Comparison of ENCODE assay signal across 8 mouse cellular contexts in the genomic region with DNA sequence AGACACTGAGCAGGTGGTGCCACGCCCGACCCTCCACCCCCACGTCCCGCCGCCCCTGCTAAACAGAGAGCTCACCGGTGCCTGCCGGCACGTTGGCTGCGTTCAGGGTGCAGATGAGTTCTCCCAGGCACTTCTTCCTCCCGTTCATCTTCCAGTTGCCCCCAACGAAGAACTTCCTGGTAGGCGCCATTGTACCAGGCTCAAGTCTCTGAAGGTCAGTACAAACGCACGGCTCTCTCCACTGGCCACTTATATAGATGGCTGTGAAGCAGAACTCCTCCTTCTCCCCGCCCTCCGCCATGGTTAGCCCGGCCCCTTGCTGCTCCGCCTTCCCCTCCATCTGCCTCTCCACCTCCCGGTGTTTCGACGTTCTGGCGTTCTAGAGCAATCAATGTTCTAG. TPM values are rescaled to one million over a fixed set of nuclear protein-coding genes. Genes with fewer than 3 reads are reported as not detected.
DNase-seq lines count a peak whose midpoint lies in the region; ATAC-seq and TF ChIP-seq lines count a peak whose summit lies in the region.

Gene Tpi1 (minus strand): TSS at position 364 of the 400 bp plus-strand sequence.

- no peaks in the 10 kb centered on the region for H3K9me3 ChIP-seq in heart, embryonic 13.5 days
- H3K9me3 ChIP-seq in liver, embryonic 12.5 days (replicated peaks), result no peaks in the 10 kb centered on the region
- no peaks in the 10 kb centered on the region for H3K9me3 ChIP-seq in stomach, embryonic 15.5 days

- peak within 1 kb of the TSS; percentile 76 for H3K4me2 ChIP-seq in heart, embryonic 13.5 days
- peak within 1 kb of the TSS; percentile 94 for H3K4me2 ChIP-seq in liver, embryonic 12.5 days
- peak within 1 kb of the TSS; percentile 79 for H3K4me2 ChIP-seq in stomach, embryonic 15.5 days

- H3K79me2 ChIP-seq in C2C12 (ENCODE audit: control insufficient read depth, insufficient read depth), result peaks cover 38% of the 10 kb centered on the region

- peak within 1 kb of the TSS; percentile 98 for H3K27ac ChIP-seq in heart, embryonic 13.5 days (replicated peaks)
- peak within 1 kb of the TSS; percentile 91 for H3K27ac ChIP-seq in liver, embryonic 12.5 days
- peak within 1 kb of the TSS; percentile 92 for H3K27ac ChIP-seq in stomach, embryonic 15.5 days

- peak within 1 kb of the TSS; percentile 86 for H3ac ChIP-seq in C2C12 (ENCODE audit: control insufficient read depth, insufficient read length, low read depth)

- peak; percentile 76; the same call in 1 of the 2 replicates for TF ChIP-seq POLR2A in brain, embryonic 14.5 days (IDR thresholded peaks at IDR 0.05; ENCODE audit: borderline replicate concordance, extremely low read depth, insufficient read depth, insufficient read length, poor library complexity, severe bottlenecking)

- peak; percentile 95 for DNase-seq in brain, embryonic 14.5 days (ENCODE audit: low read depth)
- peak; percentile 94 for DNase-seq in kidney, postnatal 10 days
- DNase-seq in natural killer cell, adult 2 months (ENCODE audit: low spot score in 2 of 2), result peak; percentile 83 to 85

- WGBS in heart, embryonic 13.5 days, result under 1% methylated on average over 22 of the region's 22 CpGs
- under 1% methylated on average over 22 of the region's 22 CpGs for WGBS in liver, embryonic 12.5 days (ENCODE audit: insufficient replicate concordance)
- under 1% methylated on average over 22 of the region's 22 CpGs for WGBS in stomach, embryonic 15.5 days

- H3K27me3 ChIP-seq in C2C12 (ENCODE audit: control insufficient read depth, insufficient read depth, insufficient read length), result no peaks in the 10 kb centered on the region
- H3K27me3 ChIP-seq in heart, embryonic 13.5 days (replicated peaks), result no peaks in the 10 kb centered on the region
- no peaks in the 10 kb centered on the region for H3K27me3 ChIP-seq in liver, embryonic 12.5 days (replicated peaks)
- no peaks in the 10 kb centered on the region for H3K27me3 ChIP-seq in stomach, embryonic 15.5 days (replicated peaks)

- H3K79me3 ChIP-seq in C2C12 (ENCODE audit: low read depth), result peaks cover 31% of the 10 kb centered on the region

- H3K36me3 ChIP-seq in C2C12 (ENCODE audit: control insufficient read depth, insufficient read depth), result peaks cover 68% of the 10 kb centered on the region
- H3K36me3 ChIP-seq in heart, embryonic 13.5 days, result peaks cover 70% of the 10 kb centered on the region
- H3K36me3 ChIP-seq in liver, embryonic 12.5 days, result peaks cover 72% of the 10 kb centered on the region
- H3K36me3 ChIP-seq in stomach, embryonic 15.5 days, result peaks cover 39% of the 10 kb centered on the region

- peak; percentile 87 for ATAC-seq in erythroid progenitor cell, adult 5-6 weeks (replicated peaks; ENCODE audit: low FRiP score, poor library complexity, severe bottlenecking)
- peak; percentile 75 for ATAC-seq in heart, embryonic 13.5 days (ENCODE audit: extremely low read depth, insufficient number of reproducible peaks, low FRiP score, low TSS enrichment)
- ATAC-seq in liver, embryonic 12.5 days, result peak; percentile 84
- ATAC-seq in stomach, embryonic 15.5 days (ENCODE audit: insufficient read depth, low FRiP score, low read depth), result peak; percentile 89

- no peak for TF ChIP-seq CTCF in C2C12 (IDR thresholded peaks at IDR 0.05; ENCODE audit: control insufficient read depth, insufficient read depth, insufficient read length)
- TF ChIP-seq CTCF in brain, embryonic 14.5 days (IDR thresholded peaks at IDR 0.05; ENCODE audit: borderline replicate concordance, extremely low read depth, insufficient read depth, insufficient read length), result no peak

- H3K4me1 ChIP-seq in heart, embryonic 13.5 days, result peaks cover 44% of the 10 kb centered on the region
- peaks cover 58% of the 10 kb centered on the region for H3K4me1 ChIP-seq in liver, embryonic 12.5 days
- H3K4me1 ChIP-seq in stomach, embryonic 15.5 days, result peaks cover 39% of the 10 kb centered on the region

- H3K4me3 ChIP-seq in C2C12 (ENCODE audit: insufficient read depth, poor library complexity, severe bottlenecking), result peak within 1 kb of the TSS; percentile 94
- H3K4me3 ChIP-seq in heart, embryonic 13.5 days, result peak within 1 kb of the TSS; percentile 85
- H3K4me3 ChIP-seq in liver, embryonic 12.5 days, result peak within 1 kb of the TSS; percentile 85
- H3K4me3 ChIP-seq in stomach, embryonic 15.5 days (replicated peaks), result peak within 1 kb of the TSS; percentile 68

- peak within 1 kb of the TSS; percentile 98 for H3K9ac ChIP-seq in heart, embryonic 13.5 days
- peak within 1 kb of the TSS; percentile 90 for H3K9ac ChIP-seq in liver, embryonic 12.5 days
- H3K9ac ChIP-seq in stomach, embryonic 15.5 days, result peak within 1 kb of the TSS; percentile 80

TF ChIP-seq in C2C12, 6 proteins besides CTCF, POLR2A, EP300 and RAD21:
- TF ChIP-seq FOSL1 (IDR thresholded peaks at IDR 0.05; ENCODE audit: insufficient read depth, low read length, poor library complexity, severe bottlenecking) (no peak), MYOD1 (IDR thresholded peaks at IDR 0.05; ENCODE audit: control insufficient read depth, insufficient read length, low read depth) (no peak), CEBPB (IDR thresholded peaks at IDR 0.05; ENCODE audit: low read depth) (no peak), MAX (IDR thresholded peaks at IDR 0.05) (no peak), USF1 (IDR thresholded peaks at IDR 0.05; ENCODE audit: low read depth) (no peak), MYOG (IDR thresholded peaks at IDR 0.05; ENCODE audit: control insufficient read depth, extremely low read depth, insufficient read length) (no peak)

RNA-seq across cellular contexts. Expression of gene Tpi1, which starts in this region (rescaled TPM):
- polyA plus RNA-seq in C2C12 (2012; fragmentation: generic; extraction: Trizol), result 604 TPM
- polyA plus RNA-seq in brain, embryonic 14.5 days (2012; rRNA removed), result 318 and 333 TPM in 2 replicates
- 19.1 and 64.1 TPM in 2 replicates for total RNA-seq in erythroid progenitor cell, adult 5-6 weeks (2015; ENCODE audit: low replicate concordance)
- 17.7 and 17.9 TPM in 2 replicates for total RNA-seq in erythroid progenitor cell, adult 5-6 weeks (2017; ENCODE audit: low replicate concordance)
- polyA plus RNA-seq in heart, embryonic 13.5 days (2015; fragmentation: Nextera tagmentation; extraction: Ambion mirVana), result 1,248 and 1,451 TPM in 2 replicates
- 630 and 674 TPM in 2 replicates for polyA plus RNA-seq in liver, embryonic 12.5 days (2016; fragmentation: Nextera tagmentation; extraction: Ambion mirVana)
- polyA plus RNA-seq in stomach, embryonic 15.5 days (2015; fragmentation: Nextera tagmentation; extraction: Ambion mirVana), result 890 and 914 TPM in 2 replicates

Comparison
In these comparisons a context has a peak if more than half of its experiments do, and no peak if none do; other contexts are left out.
1. Peak in every context shown above with its lines: DNase-seq, ATAC-seq, H3K4me3 ChIP-seq and H3K27ac ChIP-seq.